Mouse (Mus musculus) heart, adult 10 weeks (tissue): Measurements from ENCODE around the gene Cep85l. TPM values are rescaled to one million over a fixed set of nuclear protein-coding genes. Genes with fewer than 3 reads are reported as not detected.

Experiments
- polyA plus RNA-seq: library from polyadenylated mRNA; stranded (reverse); fragments of 350-450 nt; fragmentation: Illumina TruSeq; extraction: RNeasy Lipid Tissue Mini Kit (QIAGEN cat#74804); gene quantifications from one replicate; pipeline ENCODE4 v1.2.3, GENCODE M21; 2014; ENCODE audit warnings: low read depth, low replicate concordance

Cep85l gene
- polyA plus RNA-seq, result 10.9 TPM

GRCm38 (mm10) chr10:53379709-53380106 is at the start of gene Cep85l:
TSS of gene Cep85l (minus strand) at chr10:53379947.

GRCm38 (mm10) chr10:53337162-53337923 is 42.4 kb downstream of the Cep85l start, which contains the start of gene Pln:
TSS of gene Pln (plus strand) at chr10:53337667.

Other genes with a start within 250 kb of the Cep85l start
- 7,087 TPM for gene Pln, start 42.3 kb downstream of the Cep85l start, polyA plus RNA-seq
- 26.8 TPM for gene Asf1a, start 216.8 kb upstream of the Cep85l start, polyA plus RNA-seq